ENCODE assay signal across 8 mouse cellular contexts in genomic region chrX:162734997-162735929, GRCm38 (mm10). TPM values are rescaled to one million over a fixed set of nuclear protein-coding genes. Genes with fewer than 3 reads are reported as not detected.
DNase-seq lines count a peak whose midpoint lies in the region; ATAC-seq lines count a peak whose summit lies in the region.

No protein-coding gene starts in this region.

- peak overlapping the region; percentile 93 for H3K27ac ChIP-seq in hindbrain, embryonic 15.5 days (replicated peaks)

- no peaks in the 10 kb centered on the region for H3K27me3 ChIP-seq in hindbrain, embryonic 15.5 days

- H3K4me2 ChIP-seq in hindbrain, embryonic 15.5 days, result peak overlapping the region; percentile 57

- H3K4me3 ChIP-seq in hindbrain, embryonic 15.5 days, result peak overlapping the region; percentile 45

- H3K9ac ChIP-seq in hindbrain, embryonic 15.5 days, result peak overlapping the region; percentile 43

- peaks cover 3% of the 10 kb centered on the region; the same call in 1 of the 2 replicates for H3K4me1 ChIP-seq in hindbrain, embryonic 15.5 days (replicated peaks)

- no peaks in the 10 kb centered on the region for H3K36me3 ChIP-seq in hindbrain, embryonic 15.5 days

- ATAC-seq in hindbrain, embryonic 15.5 days (ENCODE audit: low FRiP score, low read depth), result peak; percentile 91

- 22% methylated on average over 25 of the region's 25 CpGs for WGBS in hindbrain, embryonic 15.5 days

- H3K9me3 ChIP-seq in hindbrain, embryonic 15.5 days, result no peaks in the 10 kb centered on the region

- DNase-seq in R1 (ENCODE audit: low read depth, low spot score), result peak; percentile 73
- DNase-seq in cerebellum, postnatal 25 days, result peak; percentile 76 to 84
- peak; percentile 58 to 64 for DNase-seq in frontal cortex, postnatal 36 days (ENCODE audit: low spot score in 2 of 2)
- DNase-seq in layer of hippocampus, postnatal 36 days, result peak; percentile 54 to 56
- peak; percentile 63 for DNase-seq in lung, postnatal 14 days
- DNase-seq in ovary, postnatal 14 days (ENCODE audit: low spot score), result peak; percentile 34
- DNase-seq in thymus, postnatal 14 days, result peak; percentile 73

RNA-seq across cellular contexts. Expression of gene Rbbp7, which starts 24.9 kb away (rescaled TPM):
- 229 and 233 TPM in 2 replicates for polyA plus RNA-seq in hindbrain, embryonic 15.5 days (2015; fragmentation: Nextera tagmentation; extraction: Ambion mirVana)
- 100 to 1,000 TPM; 154 to 164 TPM for total RNA-seq in layer of hippocampus, postnatal 36 days (2021)

Comparison
In these comparisons a context has a peak if more than half of its experiments do, and no peak if none do; other contexts are left out.
1. Peak in every context shown above with its lines: DNase-seq, ATAC-seq, H3K4me3 ChIP-seq and H3K27ac ChIP-seq.